Mouse (Mus musculus): ENCODE results near the gene Ccnd3.

GRCm38 (mm10) chr17:47493653-47494052, 11.2 kb upstream of the Ccnd3 start:
- no peak for TF ChIP-seq CTCF (IDR thresholded peaks at IDR 0.05; ENCODE audit: low read depth)
- TF ChIP-seq EP300 (IDR thresholded peaks at IDR 0.05; ENCODE audit: low read depth) = no peak
